Mouse (Mus musculus): Measurements from ENCODE around the gene Olfr1424. TPM values are rescaled to one million over a fixed set of nuclear protein-coding genes. Genes with fewer than 3 reads are reported as not detected.
"Not testable (repeated sequence)": the region's sequence is repeated elsewhere in the genome, so short reads cannot be mapped to it uniquely, and the experiment has no call there.

The Olfr1424 gene
- not detected in 2 replicates for polyA plus RNA-seq (2016; fragmentation: Nextera tagmentation; extraction: Ambion mirVana)

- WGBS = 91% methylated on average over 1 of the region's 1 CpGs
- H3K9ac ChIP-seq; H3K27ac ChIP-seq; H3K9me3 ChIP-seq; H3K36me3 ChIP-seq (replicated peaks); ATAC-seq (ENCODE audit: low FRiP score); H3K4me1 ChIP-seq; H3K4me2 ChIP-seq; H3K4me3 ChIP-seq (replicated peaks); H3K27me3 ChIP-seq: not testable (repeated sequence)
These were observed at the start of gene Olfr1424 for GRCm38 (mm10) chr19:12062582-12062981. Olfr1424 (minus strand) TSS chr19:12062682.

- ATAC-seq (ENCODE audit: low FRiP score) = no peak
- 65% methylated on average over 1 of the region's 1 CpGs for WGBS
- no peaks in the 10 kb centered on the region for H3K36me3 ChIP-seq (replicated peaks)
These were observed 42.1 kb upstream of the Olfr1424 start for GRCm38 (mm10) chr19:12104541-12104940.

GRCm38 (mm10) chr19:12103234-12103633 lies 40.8 kb upstream of the Olfr1424 start, which contains the start of gene Olfr1427:
Olfr1427 (minus strand) TSS chr19:12103334.
- no peaks in the 10 kb centered on the region for H3K4me1 ChIP-seq
- ATAC-seq (ENCODE audit: low FRiP score) = no peak
- H3K4me2 ChIP-seq = no peak within 1 kb of the TSS
- no peaks in the 10 kb centered on the region for H3K36me3 ChIP-seq (replicated peaks)
- WGBS = 96% methylated on average over 2 of the region's 2 CpGs
- no peak within 1 kb of the TSS for H3K4me3 ChIP-seq (replicated peaks)
- H3K27me3 ChIP-seq = no peaks in the 10 kb centered on the region
- H3K27ac ChIP-seq = no peak within 1 kb of the TSS
- H3K9ac ChIP-seq = no peak within 1 kb of the TSS
- no peaks in the 10 kb centered on the region for H3K9me3 ChIP-seq

More at GRCm38 (mm10) chr19:12104541-12104940, 42.1 kb upstream of the Olfr1424 start:
- Histone ChIP-seq H3K27ac (no peak overlapping the region), H3K4me1 (no peaks in the 10 kb centered on the region), H3K9me3 (no peaks in the 10 kb centered on the region), H3K4me2 (no peak overlapping the region), H3K9ac (no peak overlapping the region), H3K27me3 (no peaks in the 10 kb centered on the region), H3K4me3 (replicated peaks) (no peak overlapping the region)

- Histone ChIP-seq H3K27ac (no peak within 1 kb of the TSS), H3K4me1 (no peaks in the 10 kb centered on the region), H3K9me3 (no peaks in the 10 kb centered on the region), H3K4me2 (no peak within 1 kb of the TSS), H3K27me3 (no peaks in the 10 kb centered on the region), H3K9ac (no peak within 1 kb of the TSS), H3K4me3 (replicated peaks) (no peak within 1 kb of the TSS), H3K36me3 (replicated peaks) (no peaks in the 10 kb centered on the region)
- WGBS = 89% methylated on average over 1 of the region's 1 CpGs
- no peak for ATAC-seq (ENCODE audit: low FRiP score)
These were observed 29.4 kb upstream of the Olfr1424 start, which contains the start of gene Olfr1426 for GRCm38 (mm10) chr19:12091913-12092312. Olfr1426 (minus strand) TSS chr19:12092013.

GRCm38 (mm10) chr19:12077631-12078030 lies 15.1 kb upstream of the Olfr1424 start, which contains the start of gene Olfr1425:
Olfr1425 (minus strand) TSS chr19:12077731.
- WGBS = 82% methylated on average over 4 of the region's 4 CpGs
- ATAC-seq (ENCODE audit: low FRiP score); H3K4me2 ChIP-seq; H3K9ac ChIP-seq; H3K9me3 ChIP-seq; H3K27ac ChIP-seq; H3K36me3 ChIP-seq (replicated peaks); H3K4me3 ChIP-seq (replicated peaks); H3K4me1 ChIP-seq; H3K27me3 ChIP-seq: not testable (repeated sequence)

- ATAC-seq (ENCODE audit: low FRiP score); H3K27ac ChIP-seq; H3K9ac ChIP-seq; H3K36me3 ChIP-seq (replicated peaks); H3K4me1 ChIP-seq; H3K27me3 ChIP-seq; H3K4me3 ChIP-seq (replicated peaks); H3K4me2 ChIP-seq; H3K9me3 ChIP-seq: not testable (repeated sequence)
- WGBS = 94% methylated on average over 1 of the region's 1 CpGs
These were observed 7.1 kb upstream of the Olfr1424 start for GRCm38 (mm10) chr19:12069546-12069945.

- not testable (repeated sequence) for ATAC-seq (ENCODE audit: low FRiP score); H3K4me2 ChIP-seq; H3K4me1 ChIP-seq; H3K9me3 ChIP-seq; H3K27ac ChIP-seq; H3K9ac ChIP-seq; H3K4me3 ChIP-seq (replicated peaks); H3K36me3 ChIP-seq (replicated peaks); H3K27me3 ChIP-seq
- 64% methylated on average over 1 of the region's 1 CpGs for WGBS
These were observed 5.3 kb upstream of the Olfr1424 start for GRCm38 (mm10) chr19:12067806-12068205.

- H3K27ac ChIP-seq = no peak overlapping the region
- no peak for ATAC-seq (ENCODE audit: low FRiP score)
- H3K4me2 ChIP-seq = no peak overlapping the region
- H3K4me1 ChIP-seq = no peaks in the 10 kb centered on the region
- 92% methylated on average over 5 of the region's 5 CpGs for WGBS
- no peak overlapping the region for H3K9ac ChIP-seq
- H3K9me3 ChIP-seq = no peaks in the 10 kb centered on the region
- no peaks in the 10 kb centered on the region for H3K36me3 ChIP-seq (replicated peaks)
- H3K27me3 ChIP-seq = no peaks in the 10 kb centered on the region
- no peak overlapping the region for H3K4me3 ChIP-seq (replicated peaks)
These were observed 19.3 kb downstream of the Olfr1424 start for GRCm38 (mm10) chr19:12043163-12043562.

- Histone ChIP-seq H3K9me3 (no peaks in the 10 kb centered on the region), H3K36me3 (replicated peaks) (no peaks in the 10 kb centered on the region), H3K27me3 (no peaks in the 10 kb centered on the region), H3K9ac (no peak within 1 kb of the TSS), H3K4me1 (no peaks in the 10 kb centered on the region), H3K4me2 (no peak within 1 kb of the TSS), H3K27ac (no peak within 1 kb of the TSS), H3K4me3 (replicated peaks) (no peak within 1 kb of the TSS)
- WGBS = 68% methylated on average over 2 of the region's 2 CpGs
- ATAC-seq (ENCODE audit: low FRiP score) = no peak
These were observed 21.3 kb downstream of the Olfr1424 start, which contains the start of gene Olfr1423 for GRCm38 (mm10) chr19:12041217-12041616. Olfr1423 (minus strand) TSS chr19:12041317.

- no peaks in the 10 kb centered on the region for H3K9me3 ChIP-seq
- no peak overlapping the region for H3K27ac ChIP-seq
- no peak overlapping the region for H3K9ac ChIP-seq
- no peak for ATAC-seq (ENCODE audit: low FRiP score)
- no peak overlapping the region for H3K4me2 ChIP-seq
- no peaks in the 10 kb centered on the region for H3K27me3 ChIP-seq
- H3K4me1 ChIP-seq = no peaks in the 10 kb centered on the region
- H3K36me3 ChIP-seq (replicated peaks) = no peaks in the 10 kb centered on the region
- H3K4me3 ChIP-seq (replicated peaks) = no peak overlapping the region
These were observed 24.8 kb downstream of the Olfr1424 start for GRCm38 (mm10) chr19:12037727-12038126.

GRCm38 (mm10) chr19:12026606-12027005 lies 35.9 kb downstream of the Olfr1424 start:
- ATAC-seq (ENCODE audit: low FRiP score) = no peak
- no peaks in the 10 kb centered on the region for H3K4me1 ChIP-seq
- no peaks in the 10 kb centered on the region for H3K36me3 ChIP-seq (replicated peaks)
- no peaks in the 10 kb centered on the region for H3K9me3 ChIP-seq
- H3K9ac ChIP-seq = no peak overlapping the region
- no peak overlapping the region for H3K4me3 ChIP-seq (replicated peaks)
- no peak overlapping the region for H3K4me2 ChIP-seq
- no peak overlapping the region for H3K27ac ChIP-seq
- 85% methylated on average over 2 of the region's 2 CpGs for WGBS
- no peaks in the 10 kb centered on the region for H3K27me3 ChIP-seq

- no peaks in the 10 kb centered on the region for H3K36me3 ChIP-seq (replicated peaks)
- H3K27me3 ChIP-seq = no peaks in the 10 kb centered on the region
- no peaks in the 10 kb centered on the region for H3K4me1 ChIP-seq
- H3K27ac ChIP-seq = no peak overlapping the region
- no peaks in the 10 kb centered on the region for H3K9me3 ChIP-seq
- WGBS = 87% methylated on average over 3 of the region's 3 CpGs
- H3K4me3 ChIP-seq (replicated peaks) = no peak overlapping the region
- H3K4me2 ChIP-seq = no peak overlapping the region
- H3K9ac ChIP-seq = no peak overlapping the region
- ATAC-seq (ENCODE audit: low FRiP score) = no peak
These were observed 37.1 kb downstream of the Olfr1424 start for GRCm38 (mm10) chr19:12025333-12025732.

GRCm38 (mm10) chr19:12024149-12024548 lies 38.3 kb downstream of the Olfr1424 start:
- ATAC-seq (ENCODE audit: low FRiP score) = no peak
- no peak overlapping the region for H3K4me2 ChIP-seq
- H3K9me3 ChIP-seq = no peaks in the 10 kb centered on the region
- H3K36me3 ChIP-seq (replicated peaks) = no peaks in the 10 kb centered on the region
- H3K27ac ChIP-seq = no peak overlapping the region
- no peaks in the 10 kb centered on the region for H3K27me3 ChIP-seq
- H3K9ac ChIP-seq = no peak overlapping the region
- H3K4me3 ChIP-seq (replicated peaks) = no peak overlapping the region
- WGBS = 85% methylated on average over 4 of the region's 4 CpGs
- 0 out of 2 replicates have a peak, but pooled peaks cover 2% of the 10 kb centered on the region for H3K4me1 ChIP-seq

All from forebrain, embryonic 12.5 days (tissue).